Mouse (Mus musculus): ENCODE data around the gene Ndufv3. TPM values are rescaled to one million over a fixed set of nuclear protein-coding genes. Genes with fewer than 3 reads are reported as not detected.

Ndufv3 gene
- 260 and 402 TPM in 2 replicates for polyA plus RNA-seq (2012; rRNA removed; ENCODE audit: low replicate concordance)

GRCm38 (mm10) chr17:31519946-31520838, at the start of gene Ndufv3, which contains the start of gene Wdr4:
Gene Ndufv3, plus strand, starts transcription at chr17:31520115.
Gene Wdr4, minus strand, starts transcription at chr17:31519980.

GRCm38 (mm10) chr17:31564015-31564857, 44.3 kb downstream of the Ndufv3 start, which contains the start of gene Pknox1:
Gene Pknox1, plus strand, starts transcription at chr17:31564734.

Other genes with a start within 250 kb of the Ndufv3 start
- gene Rsph1, start 242.7 kb upstream of the Ndufv3 start, polyA plus RNA-seq (2012; rRNA removed; ENCODE audit: low replicate concordance): 0.23 and 0.72 TPM in 2 replicates
- gene Slc37a1, start 233.3 kb upstream of the Ndufv3 start, polyA plus RNA-seq (2012; rRNA removed; ENCODE audit: low replicate concordance): 3.2 and 7.0 TPM in 2 replicates
- 20.5 and 50.2 TPM in 2 replicates for gene Pde9a, start 133.9 kb upstream of the Ndufv3 start, polyA plus RNA-seq (2012; rRNA removed; ENCODE audit: low replicate concordance)
- gene Wdr4, start 135 bp upstream of the Ndufv3 start, polyA plus RNA-seq (2012; rRNA removed; ENCODE audit: low replicate concordance): 33.4 and 47.8 TPM in 2 replicates
- 16.4 and 43.8 TPM in 2 replicates for gene Pknox1, start 44.6 kb downstream of the Ndufv3 start, polyA plus RNA-seq (2012; rRNA removed; ENCODE audit: low replicate concordance)
- gene Cbs, start 117.1 kb downstream of the Ndufv3 start, polyA plus RNA-seq (2012; rRNA removed; ENCODE audit: low replicate concordance): 7.8 and 17.6 TPM in 2 replicates
- 42.8 and 82.0 TPM in 2 replicates for gene U2af1, start 138.8 kb downstream of the Ndufv3 start, polyA plus RNA-seq (2012; rRNA removed; ENCODE audit: low replicate concordance)
- gene Cryaa, start 157.7 kb downstream of the Ndufv3 start, polyA plus RNA-seq (2012; rRNA removed; ENCODE audit: low replicate concordance): not detected in 2 replicates

All from subcutaneous adipose tissue, adult 2 months (tissue).